Mouse (Mus musculus) left cerebral cortex, postnatal 36 days (tissue): ENCODE results near the gene Med13l. TPM values are rescaled to one million over a fixed set of nuclear protein-coding genes. Genes with fewer than 3 reads are reported as not detected.

Experiments used
- DNase-seq, 2 experiments: peaks; one replicate each; pipeline ENCODE4 v3.0.0; 2021 to 2022; ENCODE audit warnings: low spot score in 2 of 2, mixed read lengths in 1 of 2
- intact Hi-C: fragments of 180-260 bp; cut with DNase I; formaldehyde crosslinking; loops from one replicate; pipeline ENCODE4 v1.15.1; 2025
- total RNA-seq, 2 experiments: library from RNA; stranded (reverse); gene quantifications; 2 replicates each; pipeline ENCODE4 v1.2.3; 2021

Gene Med13l
- total RNA-seq, 2 experiments from 2014 or later, result 92.1 to 129 TPM

- intact Hi-C loops, result no loop called here
- DNase-seq, result no peak
Measured at GRCm38 (mm10) chr5:118808946-118809345, 248.5 kb downstream of the Med13l start.

- intact Hi-C loops, result no loop called here
Measured at GRCm38 (mm10) chr5:118809588-118809987, 249.1 kb downstream of the Med13l start.

GRCm38 (mm10) chr5:118811690-118812089 lies 251.2 kb downstream of the Med13l start:
- intact Hi-C loops, result no loop called here
- no peak for DNase-seq

More at GRCm38 (mm10) chr5:118809588-118809987, 249.1 kb downstream of the Med13l start:
- no peak for DNase-seq

GRCm38 (mm10) chr5:118812421-118812820 lies 251.9 kb downstream of the Med13l start:
- DNase-seq, result no peak
- intact Hi-C loops, result no loop called here

GRCm38 (mm10) chr5:118812947-118813401 lies 252.5 kb downstream of the Med13l start:
- intact Hi-C loops, result no loop called here
- DNase-seq, result no peak

GRCm38 (mm10) chr5:118814052-118814451 lies 253.6 kb downstream of the Med13l start:
- intact Hi-C loops, result no loop called here
- DNase-seq, result no peak
